Mouse (Mus musculus) heart, embryonic 15.5 days (tissue): Measurements from ENCODE around the gene Pdlim5. TPM values are rescaled to one million over a fixed set of nuclear protein-coding genes. Genes with fewer than 3 reads are reported as not detected.
A peak's percentile ranks its signal among the peaks of the same experiment; 100 is the strongest.

Experiments
- ATAC-seq: fragments of 200-750 bp; cut with Nextera tagmentation; replicated peaks from 2 replicates; pipeline ENCODE4 v1.8.0; 2017; ENCODE audit warnings: low read depth, moderate TSS enrichment; ENCODE audit not compliant: insufficient number of reproducible peaks, insufficient read depth, low FRiP score
- H3K27ac ChIP-seq: fragments of 300-500 bp; sonication (generic); 2 replicates; pipeline ENCODE4 v1.5.1; 2015; ENCODE audit warnings: mild to moderate bottlenecking, inconsistent platforms
- H3K27me3 ChIP-seq: fragments of 300-500 bp; sonication (generic); 2 replicates; pipeline ENCODE4 v1.6.1; 2015; ENCODE audit warnings: inconsistent platforms
- H3K36me3 ChIP-seq: fragments of 300-500 bp; sonication (generic); 2 replicates; pipeline ENCODE4 v1.6.1; 2015; ENCODE audit warnings: mild to moderate bottlenecking, inconsistent platforms
- H3K4me1 ChIP-seq: fragments of 300-500 bp; sonication (generic); replicated peaks from 2 replicates; pipeline ENCODE4 v1.6.1; 2015; ENCODE audit warnings: inconsistent platforms
- H3K4me2 ChIP-seq: fragments of 300-500 bp; sonication (generic); 2 replicates; pipeline ENCODE4 v1.6.1; 2015; ENCODE audit warnings: inconsistent platforms, mild to moderate bottlenecking, moderate library complexity
- H3K4me3 ChIP-seq: fragments of 300-500 bp; sonication (generic); 2 replicates; pipeline ENCODE4 v1.5.1; 2015; ENCODE audit warnings: mild to moderate bottlenecking, inconsistent platforms
- H3K9ac ChIP-seq: fragments of 300-500 bp; sonication (generic); 2 replicates; pipeline ENCODE4 v1.6.1; 2015; ENCODE audit warnings: mild to moderate bottlenecking, inconsistent platforms
- H3K9me3 ChIP-seq: fragments of 300-500 bp; sonication (generic); replicated peaks from 2 replicates; pipeline ENCODE4 v1.6.1; 2016; ENCODE audit warnings: inconsistent platforms
- WGBS: fragments of 180-500 bp; shearing (Covaris S2); methylation state at CpG from one replicate; pipeline ENCODE4 v1.1.7; 2015; ENCODE audit warnings: mixed read lengths; 5-methylcytosine and 5-hydroxymethylcytosine counted together
- polyA plus RNA-seq: library from polyadenylated mRNA; unstranded; fragments of >200 nt; fragmentation: Nextera tagmentation; extraction: Ambion mirVana; gene quantifications from 2 replicates; pipeline ENCODE4 v1.2.1, GENCODE M21; 2015

Gene Pdlim5
- polyA plus RNA-seq, 1 experiment from 2014 or later = 220 TPM

GRCm38 (mm10) chr3:142434127-142434785 is 38.8 kb upstream of the Pdlim5 start:
- H3K4me3 ChIP-seq = no peak overlapping the region
- H3K4me2 ChIP-seq = no peak overlapping the region
- peaks cover 29% of the 10 kb centered on the region for H3K4me1 ChIP-seq
- H3K27ac ChIP-seq = peak overlapping the region; percentile 46
- ATAC-seq = peak; percentile 36; the same call in 1 of the 2 replicates
- WGBS = 46% methylated on average over 7 of the region's 7 CpGs
- no peaks in the 10 kb centered on the region for H3K27me3 ChIP-seq
- no peak overlapping the region for H3K9ac ChIP-seq
- no peaks in the 10 kb centered on the region for H3K36me3 ChIP-seq
- no peaks in the 10 kb centered on the region for H3K9me3 ChIP-seq

GRCm38 (mm10) chr3:142431481-142431880 is 36.0 kb upstream of the Pdlim5 start:
- ATAC-seq = no peak
- 83% methylated on average over 3 of the region's 3 CpGs for WGBS
- Histone ChIP-seq H3K9me3 (no peaks in the 10 kb centered on the region), H3K36me3 (no peaks in the 10 kb centered on the region), H3K4me2 (no peak overlapping the region), H3K27ac (no peak overlapping the region), H3K9ac (no peak overlapping the region), H3K27me3 (no peaks in the 10 kb centered on the region), H3K4me1 (peaks cover 30% of the 10 kb centered on the region), H3K4me3 (no peak overlapping the region)

GRCm38 (mm10) chr3:142430048-142430447 is 34.6 kb upstream of the Pdlim5 start:
- Histone ChIP-seq H3K27ac (peak overlapping the region; percentile 46), H3K9me3 (no peaks in the 10 kb centered on the region), H3K4me3 (0 out of 2 replicates have a peak overlapping the region, but pooled peaks have one; percentile 6), H3K9ac (no peak overlapping the region), H3K36me3 (no peaks in the 10 kb centered on the region), H3K4me2 (peak overlapping the region; percentile 48), H3K4me1 (peaks cover 30% of the 10 kb centered on the region), H3K27me3 (no peaks in the 10 kb centered on the region)
- WGBS = 23% methylated on average over 4 of the region's 4 CpGs
- peak; percentile 16; the same call in 1 of the 2 replicates for ATAC-seq

- Histone ChIP-seq H3K9me3 (no peaks in the 10 kb centered on the region), H3K9ac (no peak overlapping the region), H3K27ac (no peak overlapping the region), H3K4me3 (no peak overlapping the region), H3K27me3 (no peaks in the 10 kb centered on the region), H3K4me1 (peaks cover 28% of the 10 kb centered on the region), H3K4me2 (no peak overlapping the region), H3K36me3 (no peaks in the 10 kb centered on the region)
- 58% methylated on average over 3 of the region's 3 CpGs for WGBS
- no peak for ATAC-seq
These were observed 31.3 kb upstream of the Pdlim5 start for GRCm38 (mm10) chr3:142426806-142427205.

- no peaks in the 10 kb centered on the region for H3K36me3 ChIP-seq
- H3K4me2 ChIP-seq = no peak overlapping the region
- no peak overlapping the region for H3K9ac ChIP-seq
- ATAC-seq = no peak
- H3K27me3 ChIP-seq = no peaks in the 10 kb centered on the region
- peak overlapping the region; percentile 33; the same call in 1 of the 2 replicates for H3K27ac ChIP-seq
- peaks cover 20% of the 10 kb centered on the region for H3K4me1 ChIP-seq
- 64% methylated on average over 1 of the region's 1 CpGs for WGBS
- no peak overlapping the region for H3K4me3 ChIP-seq
- no peaks in the 10 kb centered on the region for H3K9me3 ChIP-seq
These were observed 28.6 kb upstream of the Pdlim5 start for GRCm38 (mm10) chr3:142424134-142424533.

GRCm38 (mm10) chr3:142423501-142423917 is 28.0 kb upstream of the Pdlim5 start:
- H3K4me3 ChIP-seq = no peak overlapping the region
- no peak overlapping the region for H3K4me2 ChIP-seq
- H3K9ac ChIP-seq = no peak overlapping the region
- H3K27me3 ChIP-seq = no peaks in the 10 kb centered on the region
- H3K36me3 ChIP-seq = no peaks in the 10 kb centered on the region
- H3K4me1 ChIP-seq = peaks cover 19% of the 10 kb centered on the region
- ATAC-seq = no peak
- peak overlapping the region; percentile 33; the same call in 1 of the 2 replicates for H3K27ac ChIP-seq
- H3K9me3 ChIP-seq = no peaks in the 10 kb centered on the region
- 55% methylated on average over 4 of the region's 4 CpGs for WGBS

GRCm38 (mm10) chr3:142422229-142422628 is 26.7 kb upstream of the Pdlim5 start:
- H3K9ac ChIP-seq = no peak overlapping the region
- H3K4me1 ChIP-seq = peaks cover 19% of the 10 kb centered on the region
- H3K4me3 ChIP-seq = no peak overlapping the region
- no peak overlapping the region for H3K4me2 ChIP-seq
- ATAC-seq = peak; percentile 53; the same call in 1 of the 2 replicates
- WGBS = 42% methylated on average over 4 of the region's 4 CpGs
- H3K27me3 ChIP-seq = no peaks in the 10 kb centered on the region
- peak overlapping the region; percentile 79 for H3K27ac ChIP-seq
- H3K9me3 ChIP-seq = no peaks in the 10 kb centered on the region
- no peaks in the 10 kb centered on the region for H3K36me3 ChIP-seq

GRCm38 (mm10) chr3:142421470-142421869 is 26.0 kb upstream of the Pdlim5 start:
- no peaks in the 10 kb centered on the region for H3K27me3 ChIP-seq
- 69% methylated on average over 3 of the region's 3 CpGs for WGBS
- no peak overlapping the region for H3K9ac ChIP-seq
- no peak for ATAC-seq
- peaks cover 19% of the 10 kb centered on the region for H3K4me1 ChIP-seq
- no peaks in the 10 kb centered on the region for H3K9me3 ChIP-seq
- H3K27ac ChIP-seq = peak overlapping the region; percentile 79
- no peaks in the 10 kb centered on the region for H3K36me3 ChIP-seq
- H3K4me2 ChIP-seq = no peak overlapping the region
- no peak overlapping the region for H3K4me3 ChIP-seq

- WGBS = 69% methylated on average over 3 of the region's 3 CpGs
- no peak for ATAC-seq
- no peaks in the 10 kb centered on the region for H3K9me3 ChIP-seq
- no peak overlapping the region for H3K9ac ChIP-seq
- peaks cover 14% of the 10 kb centered on the region for H3K4me1 ChIP-seq
- no peak overlapping the region for H3K4me2 ChIP-seq
- no peaks in the 10 kb centered on the region for H3K36me3 ChIP-seq
- no peak overlapping the region for H3K27ac ChIP-seq
- H3K4me3 ChIP-seq = no peak overlapping the region
- no peaks in the 10 kb centered on the region for H3K27me3 ChIP-seq
These were observed 22.5 kb upstream of the Pdlim5 start for GRCm38 (mm10) chr3:142417996-142418395.

GRCm38 (mm10) chr3:142413345-142413885 is 17.9 kb upstream of the Pdlim5 start:
- 73% methylated on average over 4 of the region's 4 CpGs for WGBS
- no peaks in the 10 kb centered on the region; the same call in 1 of the 2 replicates for H3K4me1 ChIP-seq
- ATAC-seq = no peak
- H3K27ac ChIP-seq = no peak overlapping the region
- no peak overlapping the region for H3K9ac ChIP-seq
- no peaks in the 10 kb centered on the region for H3K36me3 ChIP-seq
- no peaks in the 10 kb centered on the region for H3K27me3 ChIP-seq
- no peak overlapping the region for H3K4me2 ChIP-seq
- H3K9me3 ChIP-seq = no peaks in the 10 kb centered on the region
- no peak overlapping the region for H3K4me3 ChIP-seq

- H3K4me1 ChIP-seq = no peaks in the 10 kb centered on the region; the same call in 1 of the 2 replicates
- ATAC-seq = peak; percentile 74; the same call in 1 of the 2 replicates
- no peaks in the 10 kb centered on the region for H3K27me3 ChIP-seq
- H3K9me3 ChIP-seq = no peaks in the 10 kb centered on the region
- H3K9ac ChIP-seq = no peak overlapping the region
- no peak overlapping the region for H3K4me2 ChIP-seq
- no peak overlapping the region for H3K4me3 ChIP-seq
- H3K27ac ChIP-seq = peak overlapping the region; percentile 64; the same call in 1 of the 2 replicates
- H3K36me3 ChIP-seq = no peaks in the 10 kb centered on the region
These were observed 15.4 kb upstream of the Pdlim5 start for GRCm38 (mm10) chr3:142410930-142411329.
